Mouse (Mus musculus) stomach, embryonic 14.5 days (tissue): Measurements from ENCODE around the gene Aif1. TPM values are rescaled to one million over a fixed set of nuclear protein-coding genes. Genes with fewer than 3 reads are reported as not detected.

Experiments
- microRNA-seq: library from miRNA; unstranded; fragments of <30 nt; microRNA quantifications from one replicate; pipeline ENCODE4, GENCODE M21; 2016
- polyA plus RNA-seq: library from polyadenylated mRNA; unstranded; fragments of >200 nt; fragmentation: Nextera tagmentation; extraction: Ambion mirVana; gene quantifications from 2 replicates; pipeline ENCODE4 v1.2.1, GENCODE M21; 2014

The Aif1 gene
- polyA plus RNA-seq, 1 experiment from 2014 or later: 19.6 TPM

Small RNAs within 50 kb of the gene (microRNA-seq; reads per million reads assigned to microRNA genes)
- gene Mir6973a (not detected), gene Mir6974 (not detected)

Other genes with a start within 250 kb of the Aif1 start
- 15.1 and 16.2 TPM in 2 replicates for gene Neu1, start 244.8 kb downstream of the Aif1 start, polyA plus RNA-seq
- gene Hspa1b, start 216.8 kb downstream of the Aif1 start, polyA plus RNA-seq: 0.54 and 0.84 TPM in 2 replicates
- gene Gm20481, start 206.2 kb downstream of the Aif1 start, polyA plus RNA-seq: 0.66 TPM in 1 of 2 replicates, not detected in the other
- gene Hspa1a, start 203.9 kb downstream of the Aif1 start, polyA plus RNA-seq: 4.9 and 6.0 TPM in 2 replicates
- gene Hspa1l, start 203.4 kb downstream of the Aif1 start, polyA plus RNA-seq: 0.73 and 0.75 TPM in 2 replicates
- 177 and 205 TPM in 2 replicates for gene Lsm2, start 194.2 kb downstream of the Aif1 start, polyA plus RNA-seq
- 84.0 and 92.3 TPM in 2 replicates for gene Vars, start 175.1 kb downstream of the Aif1 start, polyA plus RNA-seq
- 0.18 and 0.22 TPM in 2 replicates for gene Vwa7, start 159.5 kb downstream of the Aif1 start, polyA plus RNA-seq
- 16.3 and 21.3 TPM in 2 replicates for gene Sapcd1, start 148.1 kb downstream of the Aif1 start, polyA plus RNA-seq
- 3.6 and 3.8 TPM in 2 replicates for gene Msh5, start 129.3 kb downstream of the Aif1 start, polyA plus RNA-seq
- gene Clic1, start 126.1 kb downstream of the Aif1 start, polyA plus RNA-seq: 83.0 and 88.5 TPM in 2 replicates
- gene Ddah2, start 117.0 kb downstream of the Aif1 start, polyA plus RNA-seq: 292 and 322 TPM in 2 replicates
- gene Ly6g6c, start 110.7 kb downstream of the Aif1 start, polyA plus RNA-seq: 0.30 and 0.63 TPM in 2 replicates
- 0.97 and 1.3 TPM in 2 replicates for gene Mpig6b, start 109.9 kb downstream of the Aif1 start, polyA plus RNA-seq
- 7.8 and 9.7 TPM in 2 replicates for gene Ly6g6e, start 99.2 kb downstream of the Aif1 start, polyA plus RNA-seq
- gene Ly6g6d, start 98.0 kb downstream of the Aif1 start, polyA plus RNA-seq: 1.5 and 2.1 TPM in 2 replicates
- gene Ly6g6f, start 90.5 kb downstream of the Aif1 start, polyA plus RNA-seq: 0.29 TPM in 1 of 2 replicates, not detected in the other
- 77.1 and 81.4 TPM in 2 replicates for gene Abhd16a, start 86.8 kb downstream of the Aif1 start, polyA plus RNA-seq
- not detected in 2 replicates for gene Ly6g5c, start 67.8 kb downstream of the Aif1 start, polyA plus RNA-seq
- gene Ly6g5b, start 60.6 kb downstream of the Aif1 start, polyA plus RNA-seq: 0.49 and 0.81 TPM in 2 replicates
- gene Gpank1, start 54.6 kb downstream of the Aif1 start, polyA plus RNA-seq: 20.3 and 21.9 TPM in 2 replicates
- 269 and 270 TPM in 2 replicates for gene Csnk2b, start 54.0 kb downstream of the Aif1 start, polyA plus RNA-seq
- gene D17H6S53E, start 49.7 kb downstream of the Aif1 start, polyA plus RNA-seq: 10.1 and 13.3 TPM in 2 replicates
- 0.75 and 0.77 TPM in 2 replicates for gene Apom, start 44.0 kb downstream of the Aif1 start, polyA plus RNA-seq
- gene Bag6, start 40.9 kb downstream of the Aif1 start, polyA plus RNA-seq: 86.5 and 89.0 TPM in 2 replicates
- 209 and 222 TPM in 2 replicates for gene Prrc2a, start 11.2 kb downstream of the Aif1 start, polyA plus RNA-seq
- 18.5 and 21.1 TPM in 2 replicates for gene Lst1, start 12.4 kb upstream of the Aif1 start, polyA plus RNA-seq
- gene Ltb, start 18.4 kb upstream of the Aif1 start, polyA plus RNA-seq: 1.4 and 1.8 TPM in 2 replicates
- 0.20 and 0.34 TPM in 2 replicates for gene Tnf, start 25.9 kb upstream of the Aif1 start, polyA plus RNA-seq
- gene Lta, start 29.3 kb upstream of the Aif1 start, polyA plus RNA-seq: 0.42 and 0.59 TPM in 2 replicates
- gene Gm16181, start 44.8 kb upstream of the Aif1 start, polyA plus RNA-seq: not detected in 2 replicates
- 8.1 and 8.5 TPM in 2 replicates for gene Atp6v1g2, start 57.6 kb upstream of the Aif1 start, polyA plus RNA-seq
- gene Nfkbil1, start 59.7 kb upstream of the Aif1 start, polyA plus RNA-seq: 3.5 and 3.8 TPM in 2 replicates
- gene Ddx39b, start 65.7 kb upstream of the Aif1 start, polyA plus RNA-seq: 467 and 480 TPM in 2 replicates
- 77.6 and 83.3 TPM in 2 replicates for gene H2-D1, start 86.7 kb upstream of the Aif1 start, polyA plus RNA-seq
- gene H2-Q1, start 144.3 kb upstream of the Aif1 start, polyA plus RNA-seq: 0.49 and 0.60 TPM in 2 replicates
- gene H2-Q2, start 166.2 kb upstream of the Aif1 start, polyA plus RNA-seq: 2.3 and 3.1 TPM in 2 replicates
- gene H2-Q4, start 203.5 kb upstream of the Aif1 start, polyA plus RNA-seq: 2.1 and 3.3 TPM in 2 replicates
- gene H2-Q6, start 248.8 kb upstream of the Aif1 start, polyA plus RNA-seq: 0.30 and 0.76 TPM in 2 replicates